Mouse (Mus musculus) hematopoietic stem cell, adult 5-6 weeks (primary cell): ENCODE data around the gene Pfn3. TPM values are rescaled to one million over a fixed set of nuclear protein-coding genes. Genes with fewer than 3 reads are reported as not detected.
"Not testable (repeated sequence)": the region's sequence is repeated elsewhere in the genome, so short reads cannot be mapped to it uniquely, and the experiment has no call there.

Source experiments
- ATAC-seq, 2 experiments: fragments of 125-278 bp in 1 of 2; replicated peaks in 1 of 2; 2 replicates each; pipeline ENCODE4 v1.8.0; 2016 to 2017; ENCODE audit warnings: inconsistent platforms in 2 of 2, mild to moderate bottlenecking in 2 of 2, moderate number of reproducible peaks in 2 of 2, low read depth in 1 of 2, moderate TSS enrichment in 1 of 2; ENCODE audit not compliant: low FRiP score in 2 of 2, poor library complexity in 2 of 2, severe bottlenecking in 2 of 2, insufficient read depth in 1 of 2, low TSS enrichment in 1 of 2
- total RNA-seq: library from RNA; stranded (forward); fragments of 172-1452, 232-1000 nt; gene quantifications from 2 replicates; pipeline ENCODE4 v1.2.3, GENCODE M21; 2017

The Pfn3 gene
- total RNA-seq, 1 experiment from 2014 or later: not detected

DNA sequence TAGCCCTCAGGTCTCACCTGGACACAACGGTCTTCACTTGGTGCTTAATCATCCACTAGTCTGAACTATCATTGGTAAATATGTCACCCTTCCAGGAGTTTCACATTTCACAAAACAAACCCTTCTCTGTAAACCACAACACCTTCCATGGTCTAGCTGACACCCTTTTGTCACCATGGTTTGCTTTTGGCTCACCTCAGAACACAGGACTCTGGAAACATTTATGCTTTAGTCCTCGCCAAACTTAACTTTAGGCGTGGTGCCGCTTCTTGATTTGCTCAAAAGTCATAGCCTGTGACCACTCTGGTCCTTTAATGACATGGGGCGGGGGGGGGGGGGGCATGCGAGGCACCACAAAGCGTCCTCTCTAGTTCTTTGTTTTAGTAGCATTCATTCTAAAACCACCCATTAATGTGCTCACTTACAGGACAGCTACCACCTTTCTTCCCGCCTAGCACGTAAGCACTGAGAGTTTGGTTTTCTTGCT is 28.8 kb upstream of the Pfn3 start:
- ATAC-seq: no peak

DNA sequence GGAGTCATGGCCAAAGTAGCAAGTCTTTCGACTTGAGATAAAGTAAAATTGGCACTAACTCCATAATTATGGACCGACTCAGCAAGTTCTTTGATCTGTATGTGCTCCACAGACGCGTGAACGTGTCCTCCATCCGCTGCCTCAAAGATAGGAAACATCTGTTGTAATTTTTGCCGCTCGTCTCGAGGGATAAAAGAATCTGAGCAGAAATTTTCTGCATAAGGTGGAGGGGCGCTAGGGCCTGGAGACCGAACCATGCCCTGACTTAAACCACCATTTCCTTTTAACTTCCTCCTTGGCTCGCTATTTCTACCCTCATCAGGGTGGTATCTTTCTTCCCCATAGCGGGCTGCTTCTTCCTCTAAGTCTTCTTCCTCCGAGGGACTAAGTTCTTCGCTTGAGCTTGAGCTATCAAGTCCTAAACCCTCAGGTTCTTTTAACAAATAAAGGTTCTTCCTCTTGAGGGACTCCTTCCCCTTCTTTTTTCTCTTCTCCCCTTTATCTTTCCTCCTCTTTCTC is 22.1 kb upstream of the Pfn3 start:
- not testable (repeated sequence) for ATAC-seq

DNA sequence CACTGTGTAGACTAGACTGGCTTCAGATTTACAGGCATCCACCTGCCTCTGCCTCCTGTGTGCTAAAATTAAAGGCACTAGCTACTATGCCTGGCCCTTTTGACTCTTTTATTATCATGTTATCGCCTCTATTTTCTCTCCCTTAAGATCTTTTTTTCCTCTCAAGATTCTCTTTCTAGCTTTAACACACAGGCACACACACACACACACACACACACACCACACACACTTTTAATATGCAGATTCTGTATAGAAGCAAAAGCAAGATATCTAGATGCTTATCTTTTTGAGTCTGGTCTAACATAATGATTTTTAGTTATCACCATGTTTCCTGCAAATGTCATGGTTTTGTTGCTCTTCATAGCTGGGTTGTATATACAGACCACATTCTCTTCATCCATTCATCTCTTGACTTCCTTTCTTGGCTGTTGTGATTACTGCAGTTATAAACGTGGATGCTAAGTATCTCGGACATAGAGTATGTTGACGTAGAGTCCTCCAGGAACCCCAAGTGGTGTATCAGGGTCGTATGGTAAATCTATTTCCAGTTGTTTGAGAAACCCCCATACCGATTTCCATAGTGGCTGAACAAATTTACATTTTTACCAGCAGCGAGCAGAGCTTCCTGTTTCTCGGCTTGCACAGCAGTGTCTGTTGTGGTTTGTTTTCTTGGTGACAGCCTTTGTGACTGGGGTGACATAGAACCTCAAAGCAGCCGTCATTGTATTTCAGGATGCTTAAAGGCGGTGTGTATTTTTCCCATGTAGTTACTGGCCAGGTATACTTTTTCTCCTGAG is 17.1 kb upstream of the Pfn3 start:
- peak; percentile 76 to 84 for ATAC-seq

DNA sequence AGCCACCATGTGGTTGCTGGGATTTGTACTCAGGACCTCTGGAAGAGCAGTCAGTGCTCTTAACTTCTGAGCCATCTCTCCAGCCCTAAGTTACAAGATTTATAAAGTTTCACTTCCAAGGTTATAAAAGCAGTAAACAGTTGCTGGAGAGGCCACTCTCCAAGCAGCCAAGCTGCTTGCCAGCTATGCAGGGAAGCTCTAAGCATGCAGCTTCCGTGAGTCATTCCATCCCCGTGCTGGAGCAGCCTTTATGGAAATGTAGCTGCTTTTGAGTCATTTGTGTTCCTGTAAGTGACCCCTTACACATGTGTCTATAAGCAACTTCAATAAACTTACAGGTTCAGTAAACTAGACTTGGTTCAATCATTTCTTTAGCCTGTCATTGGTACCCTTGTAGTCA is 15.5 kb upstream of the Pfn3 start:
- ATAC-seq: no peak

DNA sequence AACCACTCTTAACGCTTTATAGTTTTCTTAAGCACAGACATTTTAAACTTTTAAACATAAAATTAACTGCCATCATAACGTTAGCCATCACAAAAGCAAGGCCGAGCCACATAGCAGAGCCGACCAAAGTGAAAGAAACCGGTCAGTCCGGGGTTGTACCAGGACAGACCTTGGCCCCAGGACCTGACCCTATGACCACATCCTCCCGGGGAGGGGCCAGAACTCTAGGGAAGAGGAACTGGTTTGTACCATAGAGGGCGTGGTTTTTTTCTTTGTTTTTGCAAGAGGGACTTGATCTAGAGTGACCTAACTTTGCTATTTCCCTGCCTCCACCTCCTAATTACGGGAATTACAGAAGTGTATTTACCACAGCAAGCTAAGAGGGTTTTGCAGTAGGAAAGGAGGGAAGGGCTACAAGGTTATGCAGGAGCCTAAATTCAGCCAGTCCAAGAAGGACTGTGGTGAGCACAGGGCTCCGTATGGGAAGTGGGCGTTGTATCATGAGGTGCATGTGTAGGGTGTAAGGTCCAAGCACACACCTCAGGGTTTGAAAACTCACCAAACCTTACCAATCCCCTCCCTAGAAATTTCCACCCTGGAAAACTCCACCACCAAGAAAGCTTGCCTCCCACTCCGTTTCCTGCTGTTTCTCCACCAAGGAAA is 14.3 kb upstream of the Pfn3 start:
- ATAC-seq: peak; percentile 80 to 86

DNA sequence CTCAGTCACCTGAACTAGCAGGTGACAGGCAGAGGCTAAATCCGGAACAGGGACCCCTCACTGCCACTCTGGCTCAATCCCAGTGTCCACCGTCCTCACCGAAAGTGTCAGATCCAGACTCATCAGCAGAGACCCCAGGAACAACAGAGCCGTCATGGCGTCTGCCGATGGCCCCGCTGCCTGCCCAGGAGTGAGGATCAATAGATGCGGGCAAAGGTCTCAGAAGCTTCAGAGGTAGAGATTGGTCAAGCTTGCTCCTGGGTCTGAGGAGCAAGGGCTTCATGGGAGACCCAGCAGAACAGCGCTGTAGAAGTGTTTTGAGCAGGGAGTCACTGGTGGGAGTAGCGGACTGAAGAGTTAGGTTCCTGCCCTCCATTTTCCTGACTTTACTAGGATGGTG is 11.6 kb upstream of the Pfn3 start, which contains the start of gene F12:
Gene F12, minus strand, starts transcription at position 181 of the 400 bp plus-strand sequence.
- ATAC-seq: no peak

DNA sequence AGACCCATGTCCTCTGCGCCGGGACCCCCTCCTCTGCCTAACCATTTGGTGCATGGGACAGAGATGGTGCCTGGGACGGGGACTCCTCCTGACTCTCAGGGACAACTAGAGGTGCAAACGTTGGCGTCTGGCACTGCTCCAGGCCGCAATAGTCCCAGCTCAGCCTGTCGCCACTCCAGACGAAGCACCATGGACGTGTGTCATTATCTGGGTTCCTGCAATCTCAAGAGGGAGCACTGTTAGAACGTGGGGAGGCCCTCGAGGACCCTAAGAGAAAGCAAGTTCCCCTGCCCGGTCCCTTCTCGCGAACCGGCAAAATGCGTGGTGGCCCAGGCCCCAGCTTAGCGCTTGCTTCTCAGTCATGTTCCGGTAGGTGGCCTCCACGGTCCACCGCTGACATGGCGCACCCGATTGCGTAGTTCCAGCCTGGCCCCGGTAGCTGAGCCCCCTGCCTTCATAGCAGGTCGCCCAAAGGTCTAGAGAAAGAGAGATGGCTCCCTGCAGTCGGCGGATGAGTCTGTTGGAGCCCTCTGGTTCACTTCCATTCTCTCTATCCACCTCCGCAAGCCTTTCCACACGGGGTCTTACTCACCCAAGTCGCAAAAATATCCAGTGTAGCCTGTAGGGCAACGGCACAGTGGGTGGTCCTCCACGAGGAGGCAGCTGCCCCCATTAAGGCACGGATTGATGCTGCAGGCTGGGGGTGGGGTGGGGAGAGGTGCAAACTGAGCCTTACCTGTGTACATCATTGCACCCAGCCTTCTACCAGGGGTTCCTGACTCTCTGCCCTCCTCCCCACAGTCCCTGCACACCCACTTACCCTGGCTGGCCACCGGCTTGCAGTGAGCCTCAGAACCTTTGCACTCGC is 6.1 kb upstream of the Pfn3 start:
- ATAC-seq: peak; percentile 62 to 73

DNA sequence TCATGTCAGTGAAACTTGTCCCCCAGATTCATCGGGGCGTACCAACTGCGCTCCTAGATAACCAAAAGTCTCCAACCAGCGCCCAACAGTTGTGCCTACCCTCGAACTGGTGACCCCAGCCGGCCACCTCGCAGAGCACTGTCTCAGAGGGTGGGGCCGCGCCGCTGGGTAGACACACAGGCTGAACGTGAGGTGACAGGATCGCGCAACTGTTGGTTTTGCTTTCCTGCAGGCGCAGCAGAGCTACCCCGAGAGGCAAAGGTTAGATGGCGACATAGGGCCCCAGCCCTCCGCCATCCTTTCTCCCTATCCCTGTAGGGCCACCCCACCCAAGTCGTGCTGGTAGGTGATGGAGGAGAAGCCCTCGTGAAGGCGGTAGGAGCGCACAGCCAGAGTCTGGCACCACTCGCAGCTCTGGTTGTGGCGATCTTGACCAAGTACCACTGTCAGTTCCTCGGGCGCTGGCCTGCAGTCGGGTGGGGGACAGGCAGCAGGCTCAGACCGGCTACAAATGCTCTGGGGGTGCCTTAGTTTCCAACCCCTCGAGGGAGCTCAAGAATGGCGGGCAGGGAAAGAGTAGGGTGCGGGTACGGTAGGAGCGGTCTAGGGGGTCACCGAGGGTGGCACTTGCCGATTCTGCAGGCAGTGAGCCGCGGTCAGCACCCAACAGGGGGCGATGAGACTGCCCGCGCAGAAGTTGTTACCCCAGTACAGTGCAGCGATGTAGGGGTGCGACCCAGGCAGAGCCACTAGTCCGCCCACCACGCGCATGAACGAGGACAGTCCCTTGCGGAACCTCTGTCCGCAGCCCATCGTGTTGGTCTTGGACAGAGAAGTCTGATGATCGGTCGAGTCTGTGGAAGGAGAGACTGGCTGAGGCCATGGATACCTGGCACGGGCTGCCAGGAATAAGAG is 5.2 kb upstream of the Pfn3 start:
- ATAC-seq: no peak

DNA sequence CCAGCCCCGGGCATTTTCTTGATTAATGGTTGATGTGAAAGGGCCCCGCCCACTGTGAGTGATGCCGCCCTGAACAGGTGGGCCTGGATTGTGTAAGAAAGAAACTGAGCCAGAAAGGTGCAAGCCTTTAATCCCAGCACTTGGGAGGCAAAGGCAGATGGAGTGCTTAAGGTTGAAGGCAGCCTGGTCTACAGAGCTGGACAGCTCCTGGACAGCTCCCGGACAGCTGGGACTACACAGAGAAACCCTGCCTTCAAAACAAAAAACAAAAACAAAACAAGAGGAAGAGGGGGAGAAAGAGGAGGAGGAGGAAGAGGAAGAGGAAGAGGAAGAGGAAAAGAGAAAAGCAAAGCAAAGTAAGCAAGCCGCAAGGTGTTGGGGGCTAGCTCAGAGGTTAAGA is 4.1 kb upstream of the Pfn3 start:
- no peak for ATAC-seq

DNA sequence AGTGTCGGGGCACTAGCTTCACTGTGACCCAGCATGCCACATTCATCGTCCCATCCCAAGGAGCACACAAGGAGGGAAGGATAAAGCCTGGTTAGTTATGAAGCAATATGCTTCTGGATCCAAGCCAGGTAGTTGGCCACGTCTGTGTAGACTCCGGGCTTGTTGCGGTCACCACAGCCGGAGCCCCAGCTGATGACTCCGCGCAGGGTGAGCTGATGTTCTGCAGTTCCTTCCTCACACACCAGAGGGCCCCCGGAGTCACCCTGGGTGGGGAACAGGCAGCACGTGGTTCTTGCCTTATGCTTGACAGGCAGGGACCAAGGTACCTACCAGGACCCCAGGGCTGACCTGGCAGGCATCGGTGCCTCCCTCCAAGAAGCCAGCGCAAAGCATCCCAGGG is 3.0 kb upstream of the Pfn3 start:
- ATAC-seq: peak; percentile 65 to 81

DNA sequence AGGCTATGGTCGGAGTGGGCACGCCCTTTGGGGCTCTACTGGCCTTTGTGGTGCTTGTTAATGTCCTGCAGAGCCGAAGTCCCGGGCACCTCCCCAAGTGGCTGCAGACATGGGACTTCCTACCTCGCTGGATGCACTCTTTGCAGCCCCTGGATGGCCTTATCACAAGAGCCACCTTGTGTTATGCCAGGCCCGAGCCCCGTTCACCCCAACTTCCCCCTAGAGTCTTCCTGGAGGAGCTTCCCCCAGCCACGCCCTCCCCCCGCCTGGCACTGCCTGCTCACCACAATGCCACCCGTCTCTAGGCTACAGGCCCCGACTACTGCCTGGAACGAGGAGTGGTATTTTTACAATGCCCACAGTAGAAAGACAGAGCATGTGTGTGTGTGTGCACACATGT is 1.7 kb downstream of the Pfn3 start:
- peak; percentile 85 to 87 for ATAC-seq

DNA sequence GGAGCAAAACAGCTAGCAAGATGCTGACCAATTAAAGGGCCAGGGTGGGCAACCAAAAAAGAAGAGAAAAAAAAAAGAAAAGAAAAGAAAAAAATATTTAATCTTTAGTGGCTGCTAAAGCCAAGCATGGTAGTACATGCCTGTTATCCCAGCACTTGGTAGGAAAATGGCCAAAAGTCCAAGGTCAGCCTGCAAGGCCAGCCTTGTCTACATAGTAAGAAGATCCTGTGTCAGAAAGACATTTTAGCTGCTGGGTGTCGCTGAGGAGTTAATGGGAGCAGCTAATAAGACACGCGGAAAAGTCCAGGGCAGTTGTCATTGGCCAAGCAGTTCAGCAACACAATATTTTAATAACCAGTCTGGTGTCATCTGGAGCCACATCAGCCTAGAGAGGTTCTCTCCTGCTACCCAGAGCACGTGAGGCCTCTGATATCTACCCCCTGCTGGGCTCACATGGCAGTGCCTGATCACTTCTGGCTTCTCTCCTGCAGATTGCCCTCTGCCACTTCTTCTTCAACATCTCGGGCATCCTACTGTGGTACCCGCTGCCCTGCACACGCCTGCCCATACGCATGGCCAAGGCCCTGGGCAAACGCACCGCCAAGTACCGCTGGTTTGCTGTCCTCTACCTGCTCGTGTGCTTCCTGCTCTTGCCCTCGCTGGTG is 2.3 kb downstream of the Pfn3 start:
- ATAC-seq: peak; percentile 44 to 46

DNA sequence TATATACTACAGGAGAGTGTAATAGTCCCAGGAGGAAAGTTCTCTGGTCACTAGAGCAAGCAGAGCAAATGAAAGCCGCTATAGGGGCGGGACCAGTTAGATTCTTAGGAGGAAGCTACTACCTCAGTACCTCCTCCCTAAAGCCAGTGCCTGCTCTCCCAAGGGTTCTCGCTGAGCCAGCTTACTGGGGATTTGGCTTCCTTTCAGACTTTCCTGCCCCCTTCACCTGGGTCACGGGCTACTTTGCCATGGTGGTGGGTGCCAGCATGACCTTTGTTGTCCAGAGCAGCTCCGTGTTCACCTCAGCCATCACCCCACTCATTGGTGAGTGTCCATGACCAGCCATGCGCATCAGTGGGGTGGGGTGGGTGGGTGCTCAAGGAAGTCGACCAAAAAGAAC is 3.2 kb downstream of the Pfn3 start:
- ATAC-seq: no peak

DNA sequence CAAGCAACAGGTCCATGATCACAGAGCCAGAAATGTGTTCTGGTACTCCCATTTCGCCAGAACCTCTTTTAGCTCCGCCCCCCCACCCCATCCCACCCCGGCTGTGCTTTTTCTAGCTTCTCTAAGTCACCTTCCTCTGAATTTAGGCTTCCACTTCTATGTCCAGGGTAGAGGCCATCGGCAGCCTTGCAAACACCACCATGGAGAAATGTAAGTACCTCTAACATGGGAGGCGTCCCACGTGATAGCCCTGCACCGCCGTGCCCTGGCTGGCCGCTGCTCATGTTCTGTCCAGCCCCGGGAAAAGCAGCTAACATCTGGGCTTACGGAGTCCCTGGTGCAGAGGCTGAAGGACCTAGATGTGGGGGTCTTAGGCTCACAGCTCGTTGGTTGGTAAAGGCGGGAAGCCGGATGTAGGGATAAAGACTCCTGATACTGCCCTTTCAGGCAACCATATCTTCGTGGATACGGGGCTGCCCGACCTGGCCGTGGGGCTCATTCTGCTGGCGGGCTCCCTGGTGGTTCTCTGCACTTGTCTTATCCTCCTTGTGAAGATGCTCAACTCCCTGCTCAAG is 6.4 kb downstream of the Pfn3 start:
- ATAC-seq: no peak

DNA sequence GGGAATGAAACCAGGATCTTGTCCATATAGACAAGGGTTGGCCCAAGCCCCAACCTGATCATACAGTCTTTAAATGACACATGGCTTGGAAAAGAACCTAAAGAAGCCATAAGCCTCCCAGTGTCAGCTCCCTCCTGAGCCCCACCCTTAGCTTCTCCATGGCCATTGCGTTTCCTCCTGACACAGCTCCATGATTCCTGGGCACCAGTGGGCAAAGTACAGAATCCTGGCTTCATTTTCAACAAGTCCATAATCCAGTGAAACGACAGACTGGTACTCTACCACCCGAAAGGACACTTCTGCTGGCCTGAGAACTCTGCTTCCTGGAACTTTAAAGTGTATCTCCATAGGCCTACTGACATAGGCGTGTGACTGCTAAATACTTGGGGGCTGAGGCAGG is 7.7 kb downstream of the Pfn3 start:
- ATAC-seq: no peak

DNA sequence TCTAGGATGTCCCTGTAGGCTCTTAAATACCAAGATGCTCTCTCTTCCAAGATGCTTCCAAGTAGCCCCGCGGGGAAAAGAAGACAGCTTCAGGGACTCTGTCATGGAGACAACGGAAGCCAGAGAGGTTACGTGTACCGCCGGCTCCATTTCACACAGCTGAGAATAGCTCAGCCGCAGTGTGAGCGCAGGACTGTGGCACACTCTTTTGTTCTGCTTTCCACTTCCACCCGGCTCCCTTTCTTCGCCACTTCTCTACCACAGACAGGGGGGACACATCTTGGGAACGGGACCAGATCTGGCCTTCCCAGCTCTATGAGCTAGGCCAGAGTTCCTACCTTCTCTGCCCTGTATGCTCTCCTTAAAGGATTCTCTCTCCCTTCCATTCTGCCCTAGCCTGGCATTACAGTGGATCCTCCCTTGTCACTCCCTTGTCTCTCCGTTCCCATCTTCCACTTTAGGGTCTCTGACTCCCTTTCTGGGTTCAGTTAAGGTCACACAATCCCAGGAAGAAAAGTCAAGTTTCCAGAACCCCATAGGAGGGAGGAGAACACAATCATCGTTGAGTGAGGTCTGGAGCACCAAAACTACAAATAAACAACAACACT is 9.1 kb downstream of the Pfn3 start:
- ATAC-seq: peak; percentile 69 to 75
